Mouse (Mus musculus) heart, embryonic 13.5 days (tissue): ENCODE measurements around the gene Olfr1413. TPM values are rescaled to one million over a fixed set of nuclear protein-coding genes. Genes with fewer than 3 reads are reported as not detected.

ENCODE experiments used
- ATAC-seq: fragments of 200-750 bp; cut with Nextera tagmentation; 2 replicates; pipeline ENCODE4 v1.8.0; 2017; ENCODE audit warnings: moderate TSS enrichment; ENCODE audit not compliant: insufficient number of reproducible peaks, low FRiP score, low TSS enrichment; ENCODE audit errors: extremely low read depth
- H3K27ac ChIP-seq: fragments of 300-500 bp; sonication (generic); replicated peaks from 2 replicates; pipeline ENCODE4 v1.5.1; 2015; ENCODE audit warnings: moderate library complexity, mild to moderate bottlenecking, inconsistent platforms
- H3K27me3 ChIP-seq: fragments of 300-500 bp; sonication (generic); replicated peaks from 2 replicates; pipeline ENCODE4 v1.6.1; 2015; ENCODE audit warnings: mild to moderate bottlenecking, inconsistent platforms
- H3K36me3 ChIP-seq: fragments of 300-500 bp; sonication (generic); 2 replicates; pipeline ENCODE4 v1.6.1; 2015; ENCODE audit warnings: mild to moderate bottlenecking, inconsistent platforms
- H3K4me1 ChIP-seq: fragments of 300-500 bp; sonication (generic); 2 replicates; pipeline ENCODE4 v1.6.1; 2015; ENCODE audit warnings: inconsistent platforms
- H3K4me2 ChIP-seq: fragments of 300-500 bp; sonication (generic); 2 replicates; pipeline ENCODE4 v1.6.1; 2015; ENCODE audit warnings: inconsistent platforms, mild to moderate bottlenecking, moderate library complexity
- H3K4me3 ChIP-seq: fragments of 300-500 bp; sonication (generic); 2 replicates; pipeline ENCODE4 v1.5.1; 2015; ENCODE audit warnings: moderate library complexity, mild to moderate bottlenecking, inconsistent platforms
- H3K9ac ChIP-seq: fragments of 300-500 bp; sonication (generic); 2 replicates; pipeline ENCODE4 v1.6.1; 2015; ENCODE audit warnings: inconsistent platforms, mild to moderate bottlenecking, moderate library complexity
- H3K9me3 ChIP-seq: fragments of 300-500 bp; sonication (generic); 2 replicates; pipeline ENCODE4 v1.6.1; 2016; ENCODE audit warnings: inconsistent platforms
- WGBS: fragments of 180-500 bp; shearing (Covaris S2); methylation state at CpG from one replicate; pipeline ENCODE4 v1.1.7; 2015; ENCODE audit warnings: mixed read lengths; 5-methylcytosine and 5-hydroxymethylcytosine counted together
- polyA plus RNA-seq: library from polyadenylated mRNA; unstranded; fragments of >200 nt; fragmentation: Nextera tagmentation; extraction: Ambion mirVana; gene quantifications from 2 replicates; pipeline ENCODE4 v1.2.1, GENCODE M21; 2015

Gene Olfr1413
- polyA plus RNA-seq: not detected in 2 replicates

DNA sequence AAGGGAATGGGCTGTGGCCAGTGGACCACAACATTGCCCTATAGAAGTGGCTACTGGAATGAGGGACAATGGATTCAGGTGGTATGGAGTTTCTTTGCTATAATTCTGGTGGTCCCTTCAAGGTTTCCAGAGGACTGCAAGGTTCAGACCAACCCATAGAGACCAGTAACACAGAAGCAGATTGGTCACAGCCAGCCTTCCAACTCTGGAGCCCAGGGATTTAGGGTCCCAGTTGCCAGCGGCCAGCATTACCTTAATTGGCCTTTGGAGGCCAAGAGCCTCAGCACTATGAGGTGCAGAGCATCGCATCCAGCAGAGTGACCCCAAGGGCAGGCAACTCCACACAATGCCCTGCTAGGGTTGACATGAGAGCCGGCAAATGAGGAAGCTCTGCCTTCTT lies at the start of gene Olfr1413:
TSS of gene Olfr1413 (plus strand) at position 301 of the 400 bp plus-strand sequence.
- ATAC-seq: no peak
- no peaks in the 10 kb centered on the region for H3K4me1 ChIP-seq
- no peaks in the 10 kb centered on the region for H3K9me3 ChIP-seq
- no peaks in the 10 kb centered on the region; the same call in 1 of the 2 replicates for H3K27me3 ChIP-seq
- H3K9ac ChIP-seq: no peak within 1 kb of the TSS
- H3K4me3 ChIP-seq: no peak within 1 kb of the TSS
- WGBS: 76% methylated on average over 3 of the region's 3 CpGs
- no peaks in the 10 kb centered on the region for H3K36me3 ChIP-seq
- no peak within 1 kb of the TSS for H3K4me2 ChIP-seq
- H3K27ac ChIP-seq: no peak within 1 kb of the TSS

DNA sequence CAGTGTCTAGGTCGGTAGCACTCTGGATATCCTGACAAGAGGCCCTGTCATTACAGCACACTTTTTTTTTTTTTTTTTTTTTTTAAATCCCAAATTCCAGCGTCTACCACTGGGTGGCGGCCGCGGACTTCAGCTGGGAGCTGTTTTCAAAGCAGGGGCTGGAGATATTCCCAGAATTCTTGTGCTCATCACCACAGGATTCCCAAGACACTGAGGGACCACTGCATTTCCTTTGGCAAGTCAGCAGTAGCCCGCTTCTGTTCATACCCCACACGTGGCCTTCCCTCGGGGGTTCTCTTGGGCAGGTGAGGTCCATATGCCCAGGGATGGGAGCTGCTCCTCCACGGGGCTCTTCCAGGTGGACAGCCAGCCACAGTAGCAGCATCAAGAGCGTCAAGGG lies 49.7 kb upstream of the Olfr1413 start:
- Histone ChIP-seq H3K27ac (no peak overlapping the region), H3K9ac (no peak overlapping the region), H3K9me3 (no peaks in the 10 kb centered on the region), H3K4me2 (no peak overlapping the region), H3K36me3 (no peaks in the 10 kb centered on the region), H3K4me1 (no peaks in the 10 kb centered on the region), H3K27me3 (peaks cover 36% of the 10 kb centered on the region), H3K4me3 (no peak overlapping the region)
- WGBS: 17% methylated on average over 10 of the region's 10 CpGs
- ATAC-seq: no peak

DNA sequence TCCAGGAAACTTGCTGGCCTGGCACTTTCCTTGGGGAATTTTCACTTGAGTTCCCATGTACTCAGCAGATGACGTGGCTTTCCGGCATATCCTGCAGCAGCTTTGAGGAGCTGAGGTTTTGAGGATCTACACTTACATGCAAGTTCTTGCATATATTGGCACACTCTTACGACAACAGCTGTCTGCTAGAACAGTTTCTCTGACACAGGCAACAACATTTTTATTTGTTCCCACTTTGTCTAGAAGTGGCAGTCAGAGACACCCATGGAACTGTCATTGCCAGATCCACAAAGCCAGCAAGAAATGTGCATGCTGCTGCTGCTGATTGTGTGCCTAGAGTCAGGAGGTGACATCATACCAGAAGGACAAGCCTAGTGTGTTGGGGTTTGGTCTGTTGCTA lies 47.4 kb upstream of the Olfr1413 start:
- ATAC-seq: no peak
- no peaks in the 10 kb centered on the region for H3K9me3 ChIP-seq
- no peaks in the 10 kb centered on the region for H3K4me1 ChIP-seq
- H3K9ac ChIP-seq: no peak overlapping the region
- H3K4me3 ChIP-seq: no peak overlapping the region
- H3K27ac ChIP-seq: no peak overlapping the region
- no peaks in the 10 kb centered on the region for H3K36me3 ChIP-seq
- H3K27me3 ChIP-seq: peaks cover 36% of the 10 kb centered on the region
- 70% methylated on average over 3 of the region's 3 CpGs for WGBS
- no peak overlapping the region for H3K4me2 ChIP-seq

GRCm38 (mm10) chr1:92536972-92537371 lies 34.1 kb upstream of the Olfr1413 start:
- 41% methylated on average over 5 of the region's 5 CpGs for WGBS
- Histone ChIP-seq H3K27ac (no peak overlapping the region), H3K27me3 (peaks cover 19% of the 10 kb centered on the region), H3K4me1 (no peaks in the 10 kb centered on the region), H3K9me3 (no peaks in the 10 kb centered on the region), H3K4me2 (no peak overlapping the region), H3K9ac (no peak overlapping the region), H3K4me3 (no peak overlapping the region), H3K36me3 (no peaks in the 10 kb centered on the region)
- ATAC-seq: no peak

GRCm38 (mm10) chr1:92539071-92539470 lies 32.1 kb upstream of the Olfr1413 start:
- peaks cover 13% of the 10 kb centered on the region for H3K27me3 ChIP-seq
- 41% methylated on average over 2 of the region's 2 CpGs for WGBS
- H3K27ac ChIP-seq: no peak overlapping the region
- H3K4me2 ChIP-seq: no peak overlapping the region
- no peak overlapping the region for H3K9ac ChIP-seq
- no peaks in the 10 kb centered on the region for H3K36me3 ChIP-seq
- ATAC-seq: no peak
- H3K4me3 ChIP-seq: no peak overlapping the region
- H3K4me1 ChIP-seq: no peaks in the 10 kb centered on the region
- H3K9me3 ChIP-seq: no peaks in the 10 kb centered on the region

- no peaks in the 10 kb centered on the region for H3K9me3 ChIP-seq
- H3K4me3 ChIP-seq: no peak overlapping the region
- no peaks in the 10 kb centered on the region for H3K36me3 ChIP-seq
- H3K27me3 ChIP-seq: no peaks in the 10 kb centered on the region
- no peak overlapping the region for H3K4me2 ChIP-seq
- ATAC-seq: no peak
- H3K27ac ChIP-seq: no peak overlapping the region
- no peak overlapping the region for H3K9ac ChIP-seq
- WGBS: 60% methylated on average over 2 of the region's 2 CpGs
- H3K4me1 ChIP-seq: no peaks in the 10 kb centered on the region
Measured at GRCm38 (mm10) chr1:92545929-92546328, 25.2 kb upstream of the Olfr1413 start.

GRCm38 (mm10) chr1:92585479-92585878 lies 14.4 kb downstream of the Olfr1413 start, which contains the start of gene Olfr1412:
Gene Olfr1412, plus strand, starts transcription at chr1:92585779.
- H3K27me3 ChIP-seq: no peaks in the 10 kb centered on the region
- H3K9me3 ChIP-seq: peaks cover 3% of the 10 kb centered on the region; the same call in 1 of the 2 replicates
- H3K36me3 ChIP-seq: no peaks in the 10 kb centered on the region
- H3K27ac ChIP-seq: no peak within 1 kb of the TSS
- no peaks in the 10 kb centered on the region for H3K4me1 ChIP-seq
- H3K9ac ChIP-seq: no peak within 1 kb of the TSS
- 84% methylated on average over 2 of the region's 2 CpGs for WGBS
- H3K4me2 ChIP-seq: no peak within 1 kb of the TSS
- no peak for ATAC-seq
- H3K4me3 ChIP-seq: no peak within 1 kb of the TSS

GRCm38 (mm10) chr1:92594111-92594510 lies 23.0 kb downstream of the Olfr1413 start, which contains the start of gene Olfr1411:
Gene Olfr1411, plus strand, starts transcription at chr1:92594411.
- no peak within 1 kb of the TSS for H3K9ac ChIP-seq
- no peak within 1 kb of the TSS for H3K4me2 ChIP-seq
- no peaks in the 10 kb centered on the region for H3K4me1 ChIP-seq
- H3K4me3 ChIP-seq: no peak within 1 kb of the TSS
- no peak for ATAC-seq
- no peaks in the 10 kb centered on the region for H3K36me3 ChIP-seq
- H3K9me3 ChIP-seq: no peaks in the 10 kb centered on the region
- H3K27ac ChIP-seq: no peak within 1 kb of the TSS
- no peaks in the 10 kb centered on the region; the same call in 1 of the 2 replicates for H3K27me3 ChIP-seq

DNA sequence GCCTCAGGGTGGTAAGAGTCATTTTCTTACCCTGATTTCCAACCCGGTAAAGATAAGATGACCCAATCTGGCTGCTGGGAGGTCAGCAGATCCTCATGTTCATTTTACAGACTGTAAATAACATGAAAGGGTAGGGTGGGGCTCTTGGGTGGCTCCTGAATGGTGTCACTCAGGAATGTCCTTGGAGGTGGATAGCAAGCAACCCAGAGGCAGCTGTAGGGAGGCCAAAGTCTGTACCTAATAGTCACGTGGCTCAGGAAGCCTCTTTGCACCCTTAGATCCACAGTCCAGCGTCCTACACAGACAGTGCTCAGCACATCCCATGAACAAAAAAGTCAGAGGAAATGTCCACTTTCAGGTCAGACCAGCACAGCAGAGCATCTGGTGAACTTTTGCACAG lies 24.9 kb downstream of the Olfr1413 start:
- 71% methylated on average over 3 of the region's 3 CpGs for WGBS

DNA sequence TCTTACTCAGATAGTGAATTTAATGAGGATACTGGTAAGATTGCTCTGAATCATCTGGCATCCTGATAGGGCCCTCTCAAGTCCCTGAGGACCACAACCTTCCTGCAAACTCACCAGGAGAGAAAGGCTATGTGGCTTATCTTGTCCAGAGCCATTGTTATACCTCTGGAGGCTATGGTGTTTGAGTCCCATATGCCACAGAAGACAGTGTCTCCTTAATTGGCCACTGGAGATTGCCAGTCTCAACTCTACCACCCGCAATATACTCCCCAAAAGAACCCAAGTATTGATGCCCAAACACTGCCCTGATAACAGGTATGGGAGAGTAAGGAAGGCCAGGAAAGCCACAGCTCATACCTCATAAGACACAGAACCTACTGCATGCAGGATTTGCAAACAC lies 34.4 kb downstream of the Olfr1413 start, which contains the start of gene Olfr1410:
TSS of gene Olfr1410 (plus strand) at position 301 of the 400 bp plus-strand sequence.
- Histone ChIP-seq H3K4me2 (no peak within 1 kb of the TSS), H3K27me3 (peaks cover 24% of the 10 kb centered on the region), H3K4me3 (no peak within 1 kb of the TSS), H3K4me1 (no peaks in the 10 kb centered on the region), H3K9ac (no peak within 1 kb of the TSS), H3K36me3 (no peaks in the 10 kb centered on the region), H3K27ac (no peak within 1 kb of the TSS), H3K9me3 (no peaks in the 10 kb centered on the region)
- ATAC-seq: no peak
- WGBS: 74% methylated on average over 1 of the region's 1 CpGs

More for the DNA sequence above, 24.9 kb downstream of the Olfr1413 start:
- Histone ChIP-seq H3K27me3 (no peaks in the 10 kb centered on the region; the same call in 1 of the 2 replicates), H3K4me3 (no peak overlapping the region), H3K9me3 (no peaks in the 10 kb centered on the region), H3K27ac (no peak overlapping the region), H3K9ac (no peak overlapping the region), H3K4me1 (no peaks in the 10 kb centered on the region), H3K36me3 (no peaks in the 10 kb centered on the region), H3K4me2 (no peak overlapping the region)
- ATAC-seq: no peak

DNA sequence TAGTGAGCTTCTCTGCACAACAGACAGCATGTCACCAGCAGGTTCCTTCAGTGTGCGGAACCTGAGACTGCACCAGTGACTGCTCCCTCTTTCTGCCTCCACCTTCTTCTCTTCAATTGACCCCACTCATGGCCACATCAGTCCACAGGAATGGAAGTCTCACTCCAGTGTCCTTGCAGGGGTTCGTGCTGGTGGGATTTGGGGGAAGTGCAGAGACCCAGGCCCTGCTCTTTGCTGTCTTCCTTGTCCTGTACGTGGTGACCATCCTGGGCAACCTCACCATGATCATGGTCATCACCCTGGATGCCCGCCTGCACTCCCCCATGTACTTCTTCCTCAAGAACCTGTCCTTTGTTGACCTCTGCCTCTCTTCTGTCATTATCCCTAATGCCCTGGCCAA lies 36.6 kb downstream of the Olfr1413 start:
- no peak overlapping the region for H3K9ac ChIP-seq
- peaks cover 26% of the 10 kb centered on the region for H3K27me3 ChIP-seq
- WGBS: 64% methylated on average over 4 of the region's 4 CpGs
- no peak overlapping the region for H3K4me2 ChIP-seq
- no peaks in the 10 kb centered on the region for H3K9me3 ChIP-seq
- H3K36me3 ChIP-seq: no peaks in the 10 kb centered on the region
- no peaks in the 10 kb centered on the region for H3K4me1 ChIP-seq
- H3K27ac ChIP-seq: no peak overlapping the region
- H3K4me3 ChIP-seq: no peak overlapping the region
- no peak for ATAC-seq

DNA sequence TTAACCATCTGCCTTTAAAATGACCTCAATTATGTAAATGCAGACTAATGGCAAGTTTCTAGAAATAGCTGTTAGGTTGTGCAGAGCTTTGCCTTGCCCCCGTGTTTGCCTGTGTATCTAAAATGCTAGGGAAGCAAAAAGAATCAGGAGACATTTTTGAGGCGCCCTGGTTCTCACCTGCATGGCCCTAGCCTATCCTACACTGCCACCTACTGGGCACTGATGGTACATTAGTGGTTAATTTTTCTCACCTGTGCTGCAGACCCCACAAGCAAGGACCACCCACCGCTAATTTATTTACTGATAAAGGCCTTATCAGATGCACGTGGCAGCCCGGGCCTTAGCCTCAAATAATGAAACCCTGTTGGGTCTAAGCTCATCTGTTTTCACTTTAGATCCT lies 39.9 kb downstream of the Olfr1413 start:
- no peak overlapping the region for H3K4me2 ChIP-seq
- no peaks in the 10 kb centered on the region for H3K4me1 ChIP-seq
- H3K9ac ChIP-seq: no peak overlapping the region
- H3K4me3 ChIP-seq: no peak overlapping the region
- no peaks in the 10 kb centered on the region for H3K9me3 ChIP-seq
- no peak overlapping the region for H3K27ac ChIP-seq
- ATAC-seq: no peak
- 6% methylated on average over 5 of the region's 5 CpGs for WGBS
- H3K36me3 ChIP-seq: no peaks in the 10 kb centered on the region
- peaks cover 22% of the 10 kb centered on the region; the same call in 1 of the 2 replicates for H3K27me3 ChIP-seq
